Mouse (Mus musculus): ENCODE results near the gene Gm37240. TPM values are rescaled to one million over a fixed set of nuclear protein-coding genes. Genes with fewer than 3 reads are reported as not detected.
A peak's percentile ranks its signal among the peaks of the same experiment; 100 is the strongest.
"Not testable (repeated sequence)": the region's sequence is repeated elsewhere in the genome, so short reads cannot be mapped to it uniquely, and the experiment has no call there.

Gm37240 gene
- polyA plus RNA-seq, 1 experiment from 2014 or later = not detected

GRCm38 (mm10) chr3:84653557-84654245, 1233.6 kb downstream of the Gm37240 start:
- Histone ChIP-seq H3K27ac (replicated peaks) (no peak overlapping the region), H3K9me3 (no peaks in the 10 kb centered on the region), H3K27me3 (0 out of 2 replicates have a peak, but pooled peaks cover 4% of the 10 kb centered on the region), H3K4me3 (peak overlapping the region; percentile 19; the same call in 1 of the 2 replicates), H3K4me2 (peak overlapping the region; percentile 46), H3K36me3 (no peaks in the 10 kb centered on the region), H3K4me1 (replicated peaks) (peaks cover 26% of the 10 kb centered on the region), H3K9ac (peak overlapping the region; percentile 38; the same call in 1 of the 2 replicates)
- ATAC-seq (ENCODE audit: low read depth) = no peak
- 23% methylated on average over 14 of the region's 14 CpGs for WGBS

GRCm38 (mm10) chr3:84652643-84653556, 1234.4 kb downstream of the Gm37240 start:
- H3K9ac ChIP-seq = no peak overlapping the region
- H3K27ac ChIP-seq (replicated peaks) = no peak overlapping the region
- ATAC-seq (ENCODE audit: low read depth) = no peak
- peaks cover 26% of the 10 kb centered on the region for H3K4me1 ChIP-seq (replicated peaks)
- H3K4me3 ChIP-seq = no peak overlapping the region
- 75% methylated on average over 12 of the region's 12 CpGs for WGBS
- no peaks in the 10 kb centered on the region for H3K9me3 ChIP-seq
- peak overlapping the region; percentile 46; the same call in 1 of the 2 replicates for H3K4me2 ChIP-seq
- no peaks in the 10 kb centered on the region for H3K36me3 ChIP-seq
- H3K27me3 ChIP-seq = 0 out of 2 replicates have a peak, but pooled peaks cover 4% of the 10 kb centered on the region

DNA sequence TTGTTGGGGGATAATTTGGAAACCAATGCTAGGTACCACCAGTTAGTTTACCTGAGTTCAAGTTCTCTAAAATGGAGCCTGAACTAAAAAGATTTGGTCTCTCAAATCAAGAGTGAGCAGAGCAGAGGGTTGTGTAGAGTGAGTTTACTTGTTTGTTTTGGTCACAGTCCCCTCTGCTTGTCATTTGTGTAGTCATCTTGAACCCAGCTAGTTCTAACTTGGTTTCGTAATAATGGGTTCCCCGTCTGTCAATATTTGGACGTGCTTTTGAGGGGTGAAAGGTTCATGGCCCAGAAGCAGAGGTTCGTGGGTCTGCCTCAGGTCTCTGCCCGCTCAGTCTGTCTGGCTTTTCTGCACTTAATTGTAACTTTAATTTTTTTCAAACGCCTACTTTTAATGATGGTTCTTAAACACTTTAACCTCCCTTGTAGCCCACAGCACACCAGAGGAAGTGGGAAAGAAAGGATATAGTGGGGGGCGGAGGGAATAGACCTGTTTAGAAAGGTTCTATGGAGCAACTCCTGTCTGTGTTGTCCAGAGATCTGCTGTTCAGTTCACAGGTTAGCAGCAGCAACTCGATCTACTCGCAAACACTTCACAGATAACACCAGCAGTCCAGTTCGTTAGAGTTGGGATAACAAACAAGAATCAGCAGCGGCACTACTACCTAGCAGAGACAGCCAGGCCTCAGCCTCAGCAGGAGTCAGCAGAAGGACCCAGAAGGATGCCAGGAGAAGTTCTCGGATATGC, 1237.6 kb downstream of the Gm37240 start:
- H3K9ac ChIP-seq = no peak overlapping the region
- H3K4me1 ChIP-seq (replicated peaks) = peaks cover 38% of the 10 kb centered on the region
- no peak overlapping the region for H3K4me2 ChIP-seq
- H3K9me3 ChIP-seq = no peaks in the 10 kb centered on the region
- H3K27ac ChIP-seq (replicated peaks) = no peak overlapping the region
- no peak for ATAC-seq (ENCODE audit: low read depth)
- no peak overlapping the region for H3K4me3 ChIP-seq
- no peaks in the 10 kb centered on the region for H3K36me3 ChIP-seq
- WGBS = 91% methylated on average over 12 of the region's 12 CpGs
- 0 out of 2 replicates have a peak, but pooled peaks cover 4% of the 10 kb centered on the region for H3K27me3 ChIP-seq

DNA sequence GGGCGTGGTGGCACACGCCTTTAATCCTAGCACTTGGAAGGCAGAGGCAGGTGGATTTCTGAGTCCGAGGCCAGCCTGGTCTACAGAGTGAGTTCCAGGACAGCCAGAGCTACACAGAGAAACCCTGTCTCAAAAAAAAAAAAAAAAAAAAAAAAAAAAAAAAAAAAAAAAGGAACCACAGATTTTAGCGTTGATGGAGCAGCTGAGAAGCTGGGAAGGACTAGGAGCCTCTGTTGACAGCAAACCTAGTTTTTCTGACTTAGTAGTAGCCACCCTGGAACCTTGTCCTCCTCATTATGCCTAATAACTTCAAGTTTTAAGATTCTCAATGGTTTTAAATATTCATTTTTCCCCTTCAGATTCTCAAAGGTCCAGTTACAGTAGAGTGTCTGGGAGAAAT, 1239.2 kb downstream of the Gm37240 start:
- not testable (repeated sequence) for H3K27ac ChIP-seq (replicated peaks); H3K9ac ChIP-seq; H3K4me3 ChIP-seq; H3K36me3 ChIP-seq; H3K4me2 ChIP-seq; ATAC-seq (ENCODE audit: low read depth); H3K27me3 ChIP-seq; H3K9me3 ChIP-seq
- peaks cover 22% of the 10 kb centered on the region for H3K4me1 ChIP-seq (replicated peaks)
- 88% methylated on average over 4 of the region's 4 CpGs for WGBS

- Histone ChIP-seq H3K36me3 (no peaks in the 10 kb centered on the region), H3K4me2 (no peak overlapping the region), H3K27ac (replicated peaks) (0 out of 2 replicates have a peak overlapping the region, but pooled peaks have one; percentile 7), H3K4me3 (no peak overlapping the region), H3K27me3 (0 out of 2 replicates have a peak, but pooled peaks cover under 1% of the 10 kb centered on the region), H3K4me1 (replicated peaks) (peaks cover 20% of the 10 kb centered on the region), H3K9ac (no peak overlapping the region), H3K9me3 (no peaks in the 10 kb centered on the region)
- ATAC-seq (ENCODE audit: low read depth) = peak; percentile 65; the same call in 1 of the 2 replicates
- 50% methylated on average over 4 of the region's 4 CpGs for WGBS
Measured at GRCm38 (mm10) chr3:84647616-84648015, 1239.7 kb downstream of the Gm37240 start.

DNA sequence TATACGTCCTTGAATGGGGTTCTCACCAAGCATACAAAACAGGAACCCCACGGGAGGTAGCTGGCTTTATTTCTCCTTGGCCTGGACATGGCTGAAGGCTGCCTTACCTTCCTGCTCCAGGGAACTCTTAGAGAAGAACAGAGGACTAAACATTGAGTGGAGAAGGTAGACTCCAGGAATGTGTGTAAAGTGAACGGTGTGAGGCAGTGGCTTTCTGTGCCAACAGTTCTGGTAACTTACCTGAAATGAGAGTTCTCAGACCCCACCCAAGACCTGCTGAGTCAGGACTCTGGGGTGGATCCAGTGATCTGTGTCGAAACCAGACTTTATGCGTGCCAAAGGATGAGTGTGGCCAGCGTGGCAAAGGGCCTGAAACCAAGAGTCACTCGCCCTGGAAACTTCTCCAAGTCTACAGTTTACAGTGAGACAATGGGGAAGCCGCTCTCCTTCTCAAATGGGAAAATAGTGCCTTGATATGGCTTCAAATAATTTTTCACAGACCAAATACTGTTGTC, 1240.9 kb downstream of the Gm37240 start:
- Histone ChIP-seq H3K4me2 (no peak overlapping the region), H3K27ac (replicated peaks) (no peak overlapping the region), H3K9ac (no peak overlapping the region), H3K36me3 (no peaks in the 10 kb centered on the region), H3K4me1 (replicated peaks) (peaks cover 20% of the 10 kb centered on the region), H3K9me3 (no peaks in the 10 kb centered on the region), H3K27me3 (no peaks in the 10 kb centered on the region), H3K4me3 (no peak overlapping the region)
- ATAC-seq (ENCODE audit: low read depth) = no peak
- WGBS = 69% methylated on average over 8 of the region's 8 CpGs

DNA sequence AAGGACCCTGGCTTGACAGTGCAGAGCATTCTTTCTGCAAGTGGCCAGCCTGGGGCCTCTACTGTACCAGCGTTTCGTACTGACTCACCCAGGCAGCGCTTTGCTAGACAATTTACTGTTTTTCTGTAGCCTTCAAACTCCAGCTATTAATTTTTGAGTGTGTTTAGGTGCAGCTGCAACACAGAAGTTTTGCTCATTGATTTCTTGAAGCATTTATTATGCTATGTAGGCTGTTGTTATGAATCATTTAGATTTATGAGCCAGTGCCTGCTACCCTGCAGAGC, 1241.4 kb downstream of the Gm37240 start:
- Histone ChIP-seq H3K9ac (no peak overlapping the region), H3K27me3 (no peaks in the 10 kb centered on the region), H3K27ac (replicated peaks) (no peak overlapping the region), H3K4me3 (no peak overlapping the region), H3K9me3 (no peaks in the 10 kb centered on the region), H3K36me3 (no peaks in the 10 kb centered on the region), H3K4me2 (no peak overlapping the region), H3K4me1 (replicated peaks) (peaks cover 20% of the 10 kb centered on the region)
- WGBS = 52% methylated on average over 3 of the region's 3 CpGs
- ATAC-seq (ENCODE audit: low read depth) = no peak

DNA sequence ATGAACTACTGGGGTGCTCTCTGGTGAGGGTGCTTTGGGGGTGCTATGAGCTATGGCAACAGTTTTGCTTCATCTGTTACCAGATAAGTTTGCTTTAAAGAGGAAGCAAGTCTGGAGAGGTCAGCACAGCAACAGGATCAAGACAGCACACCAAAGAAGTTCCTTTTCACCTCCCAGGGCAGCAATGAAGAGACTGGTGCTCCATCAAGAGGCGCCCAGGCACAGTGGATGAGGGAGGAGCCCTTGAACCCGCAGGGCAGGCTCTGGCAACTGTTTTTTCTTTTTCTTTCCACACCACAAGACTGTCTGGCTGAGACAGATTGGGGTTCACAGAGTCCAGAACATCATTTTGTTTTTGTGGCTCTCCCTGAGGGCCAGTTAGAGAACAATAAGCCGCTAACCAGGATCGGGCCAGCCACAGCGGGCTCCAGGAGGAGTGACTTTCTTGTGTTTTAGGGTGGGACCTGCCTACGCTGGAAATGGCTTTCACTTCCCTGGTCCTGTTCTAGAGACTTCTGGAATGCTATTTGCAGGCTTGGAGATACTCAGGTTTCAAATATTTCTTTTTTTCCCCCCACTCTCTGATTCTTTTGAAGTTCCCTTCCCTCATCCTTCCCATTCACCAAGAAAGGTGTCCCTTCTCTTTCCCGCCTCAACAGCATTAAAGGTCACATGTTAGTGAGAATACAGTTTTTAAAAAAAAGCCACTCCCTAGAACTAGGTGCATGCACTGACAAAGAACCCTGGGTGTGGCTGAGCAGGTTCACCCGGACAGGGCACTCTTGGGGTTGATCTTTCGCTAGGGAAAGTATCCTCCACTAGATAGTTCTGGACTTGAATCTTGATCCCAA, 1241.9 kb downstream of the Gm37240 start:
- H3K4me1 ChIP-seq (replicated peaks) = peaks cover 20% of the 10 kb centered on the region
- no peak overlapping the region for H3K4me3 ChIP-seq
- H3K9ac ChIP-seq = no peak overlapping the region
- WGBS = 76% methylated on average over 9 of the region's 9 CpGs
- H3K27ac ChIP-seq (replicated peaks) = no peak overlapping the region
- no peaks in the 10 kb centered on the region for H3K27me3 ChIP-seq
- H3K4me2 ChIP-seq = no peak overlapping the region
- no peaks in the 10 kb centered on the region for H3K9me3 ChIP-seq
- no peak for ATAC-seq (ENCODE audit: low read depth)
- no peaks in the 10 kb centered on the region for H3K36me3 ChIP-seq

GRCm38 (mm10) chr3:84642942-84643341, 1244.4 kb downstream of the Gm37240 start:
- no peaks in the 10 kb centered on the region for H3K27me3 ChIP-seq
- no peak overlapping the region for H3K4me2 ChIP-seq
- H3K4me1 ChIP-seq (replicated peaks) = peaks cover 25% of the 10 kb centered on the region
- 43% methylated on average over 4 of the region's 4 CpGs for WGBS
- H3K9me3 ChIP-seq = no peaks in the 10 kb centered on the region
- no peak overlapping the region for H3K27ac ChIP-seq (replicated peaks)
- H3K36me3 ChIP-seq = no peaks in the 10 kb centered on the region
- no peak overlapping the region for H3K9ac ChIP-seq
- H3K4me3 ChIP-seq = no peak overlapping the region
- no peak for ATAC-seq (ENCODE audit: low read depth)

GRCm38 (mm10) chr3:84641391-84641790, 1245.9 kb downstream of the Gm37240 start:
- Histone ChIP-seq H3K4me2 (no peak overlapping the region), H3K27ac (replicated peaks) (no peak overlapping the region), H3K9ac (no peak overlapping the region), H3K4me1 (replicated peaks) (peaks cover 12% of the 10 kb centered on the region), H3K9me3 (no peaks in the 10 kb centered on the region), H3K4me3 (no peak overlapping the region), H3K36me3 (no peaks in the 10 kb centered on the region), H3K27me3 (no peaks in the 10 kb centered on the region)
- WGBS = 91% methylated on average over 2 of the region's 2 CpGs
- ATAC-seq (ENCODE audit: low read depth) = no peak

- Histone ChIP-seq H3K27me3 (no peaks in the 10 kb centered on the region), H3K36me3 (no peaks in the 10 kb centered on the region), H3K27ac (replicated peaks) (no peak overlapping the region), H3K4me1 (replicated peaks) (peaks cover 4% of the 10 kb centered on the region; the same call in 1 of the 2 replicates), H3K9me3 (no peaks in the 10 kb centered on the region), H3K4me3 (no peak overlapping the region), H3K4me2 (no peak overlapping the region), H3K9ac (no peak overlapping the region)
- no peak for ATAC-seq (ENCODE audit: low read depth)
- WGBS = 47% methylated on average over 6 of the region's 6 CpGs
Measured at GRCm38 (mm10) chr3:84640536-84640935, 1246.8 kb downstream of the Gm37240 start.

Data from neural tube, embryonic 13.5 days (tissue).